Mouse (Mus musculus): ENCODE measurements around the gene Treh. TPM values are rescaled to one million over a fixed set of nuclear protein-coding genes. Genes with fewer than 3 reads are reported as not detected.

The Treh gene
- polyA plus RNA-seq, 1 experiment from 2014 or later, result not detected

DNA sequence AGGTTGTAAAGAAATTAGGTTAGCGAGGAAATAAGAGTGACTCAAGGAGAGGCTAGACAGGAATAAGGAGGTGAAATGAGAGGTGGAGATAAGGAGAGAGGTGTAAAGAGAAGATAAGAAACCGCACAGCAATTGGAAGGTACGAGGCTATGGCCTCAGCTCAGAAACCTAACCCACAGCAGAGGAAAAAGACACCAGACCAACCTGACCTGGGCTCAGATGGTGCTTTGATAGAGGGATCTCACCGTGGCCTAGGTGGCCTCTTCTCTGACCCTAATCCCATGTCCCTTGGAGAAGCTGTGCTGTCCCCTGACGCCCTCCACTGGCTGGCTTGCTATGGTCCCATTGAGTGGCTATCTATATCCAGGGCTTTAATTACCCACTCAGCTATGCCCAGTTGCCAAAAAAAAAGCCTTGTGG lies 59.1 kb downstream of the Treh start:
- Histone ChIP-seq H3K9ac (no peak overlapping the region), H3K27me3 (replicated peaks) (peaks cover 8% of the 10 kb centered on the region), H3K4me3 (replicated peaks) (no peak overlapping the region), H3K4me1 (replicated peaks) (peaks cover 29% of the 10 kb centered on the region), H3K4me2 (replicated peaks) (peak overlapping the region; percentile 95; the same call in 1 of the 2 replicates), H3K9me3 (no peaks in the 10 kb centered on the region), H3K36me3 (no peaks in the 10 kb centered on the region), H3K27ac (no peak overlapping the region)
- no peak for ATAC-seq
- 53% methylated on average over 5 of the region's 5 CpGs for WGBS

DNA sequence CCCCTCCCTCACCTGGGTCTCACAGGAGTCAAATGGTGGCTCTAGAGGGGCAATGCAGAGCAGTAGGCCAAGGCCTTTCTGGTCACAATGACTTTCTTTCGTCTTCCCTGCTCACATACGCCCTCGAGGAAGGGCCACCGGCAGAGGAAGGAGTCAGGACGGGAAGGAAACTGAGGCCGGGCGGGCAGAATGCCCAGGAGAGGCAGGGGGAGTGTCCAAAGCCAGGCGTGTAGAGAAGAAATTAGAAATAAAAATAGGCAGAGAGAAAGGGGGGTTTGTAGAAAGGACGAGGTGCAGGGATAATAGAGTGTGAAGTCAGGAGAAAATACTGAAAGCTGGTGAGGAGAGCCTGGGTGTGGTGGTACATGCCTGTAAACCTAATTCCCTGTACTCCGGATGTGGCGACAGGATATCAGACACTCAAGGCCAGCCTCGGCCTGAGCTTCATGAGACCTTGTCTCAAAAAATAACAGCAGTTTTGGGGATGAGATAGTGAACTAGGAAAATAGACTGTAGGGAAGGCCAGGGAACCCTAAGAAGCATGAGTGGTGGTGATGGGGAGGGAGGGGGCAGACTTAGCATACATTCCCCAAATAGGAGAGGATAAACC lies 60.0 kb downstream of the Treh start:
- H3K36me3 ChIP-seq, result no peaks in the 10 kb centered on the region
- peak overlapping the region; percentile 95 for H3K4me2 ChIP-seq (replicated peaks)
- H3K9me3 ChIP-seq, result no peaks in the 10 kb centered on the region
- H3K27me3 ChIP-seq (replicated peaks), result peaks cover 8% of the 10 kb centered on the region
- WGBS, result 62% methylated on average over 12 of the region's 12 CpGs
- peak overlapping the region; percentile 62 for H3K4me3 ChIP-seq (replicated peaks)
- no peak for ATAC-seq
- no peak overlapping the region for H3K9ac ChIP-seq
- H3K27ac ChIP-seq, result no peak overlapping the region; the same call in 1 of the 2 replicates
- peaks cover 31% of the 10 kb centered on the region for H3K4me1 ChIP-seq (replicated peaks)

DNA sequence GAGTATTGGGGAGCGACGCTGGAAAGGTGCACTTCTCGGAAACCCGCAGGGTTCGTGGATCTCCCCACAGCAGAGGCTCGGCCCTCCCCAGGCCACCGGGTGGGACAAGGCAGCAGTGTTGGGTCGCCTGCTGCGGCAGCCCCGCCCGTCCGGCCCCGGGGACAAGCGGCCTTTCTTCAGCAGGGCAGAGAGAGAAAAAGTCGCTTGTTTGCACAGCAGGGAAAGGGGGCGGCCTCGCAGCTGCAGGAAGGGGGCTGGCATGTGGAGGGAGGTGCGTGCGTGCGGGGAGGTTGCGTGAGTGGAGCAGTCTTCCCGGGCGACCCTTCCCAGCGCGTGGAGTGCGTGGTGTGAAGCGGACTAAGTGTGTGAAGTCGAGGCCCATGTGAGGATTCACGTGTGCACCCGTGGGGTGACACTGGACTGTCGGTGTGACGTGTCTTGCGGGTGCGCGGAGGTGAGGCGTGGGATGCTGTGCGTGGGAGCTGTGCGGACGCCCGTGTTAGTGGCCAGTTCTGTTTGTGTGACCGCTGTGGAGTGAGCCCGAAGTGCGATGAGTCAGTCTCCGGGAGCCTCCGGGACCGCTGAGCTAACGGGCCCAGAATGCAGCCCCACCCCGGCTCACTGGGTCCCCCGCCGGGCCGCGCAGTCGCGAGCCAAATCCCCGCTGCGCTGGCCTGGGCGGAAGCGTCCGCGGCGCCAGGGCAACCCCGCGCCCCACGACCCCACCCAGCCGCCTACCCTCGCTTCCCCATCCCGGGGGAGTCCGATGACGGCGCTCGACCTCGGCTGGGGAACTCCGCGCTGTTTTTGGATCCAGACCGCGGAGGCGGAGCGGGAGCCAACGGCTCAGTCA lies 60.9 kb downstream of the Treh start:
- H3K27ac ChIP-seq, result peak overlapping the region; percentile 75
- H3K9ac ChIP-seq, result peak overlapping the region; percentile 61
- 1% methylated on average over 79 of the region's 79 CpGs for WGBS
- peak; percentile 57 for ATAC-seq
- peaks cover 8% of the 10 kb centered on the region for H3K27me3 ChIP-seq (replicated peaks)
- peak overlapping the region; percentile 95 for H3K4me2 ChIP-seq (replicated peaks)
- peaks cover 31% of the 10 kb centered on the region for H3K4me1 ChIP-seq (replicated peaks)
- no peaks in the 10 kb centered on the region for H3K9me3 ChIP-seq
- H3K36me3 ChIP-seq, result no peaks in the 10 kb centered on the region
- peak overlapping the region; percentile 62 for H3K4me3 ChIP-seq (replicated peaks)

DNA sequence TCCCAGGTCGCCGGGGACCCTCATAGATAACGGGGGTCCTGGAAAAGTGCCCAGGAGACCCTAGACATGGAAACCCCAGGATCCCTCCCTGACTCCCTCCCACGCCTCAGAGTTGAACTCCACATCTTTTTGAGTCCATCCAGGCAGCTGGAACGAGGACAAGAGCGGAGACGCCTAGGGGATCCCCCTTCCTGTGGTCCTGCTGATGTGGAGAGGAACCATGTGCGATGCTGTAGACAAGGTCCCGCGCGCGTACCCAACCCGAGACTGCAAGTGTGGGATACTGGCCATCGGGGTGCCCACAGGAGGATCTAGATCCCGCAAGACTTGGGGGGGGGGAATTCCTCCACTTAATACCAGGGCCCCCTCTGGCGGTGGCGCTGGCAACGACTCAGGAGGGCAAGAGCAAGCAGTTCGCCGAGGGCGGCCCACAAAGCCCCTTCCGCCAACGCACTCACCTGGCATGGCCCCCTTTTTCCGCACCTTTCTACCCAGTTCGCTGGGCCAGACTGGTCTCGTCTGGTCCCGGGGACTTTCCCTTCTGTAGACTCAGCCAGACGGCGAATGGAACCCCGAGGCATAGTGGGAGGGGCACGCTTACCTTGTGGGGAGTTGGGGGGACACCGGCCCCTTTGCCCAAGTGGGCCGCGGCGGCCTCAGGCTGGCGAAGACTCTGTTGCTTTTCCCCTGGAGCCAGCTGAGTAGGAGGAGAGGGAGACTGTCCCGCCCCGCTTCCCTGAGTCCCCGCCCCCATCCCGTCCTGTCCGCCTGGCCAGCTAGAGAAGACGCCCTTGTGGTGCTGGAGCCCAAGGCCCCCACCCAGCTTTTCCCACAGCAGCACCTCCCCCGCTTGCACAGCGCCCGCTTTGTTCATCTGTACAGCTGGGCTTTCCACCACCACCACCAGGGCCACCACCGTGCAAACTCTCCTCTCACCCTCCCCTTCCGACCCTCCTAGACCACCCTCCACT lies 61.8 kb downstream of the Treh start, which contains the start of gene Phldb1:
Phldb1 (minus strand) TSS at position 675 of the 971 bp plus-strand sequence.
- peaks cover 31% of the 10 kb centered on the region for H3K4me1 ChIP-seq (replicated peaks)
- peak within 1 kb of the TSS; percentile 95 for H3K4me2 ChIP-seq (replicated peaks)
- no peaks in the 10 kb centered on the region for H3K36me3 ChIP-seq
- no peaks in the 10 kb centered on the region for H3K9me3 ChIP-seq
- H3K4me3 ChIP-seq (replicated peaks), result peak within 1 kb of the TSS; percentile 62
- peak within 1 kb of the TSS; percentile 61 for H3K9ac ChIP-seq
- WGBS, result 1% methylated on average over 47 of the region's 47 CpGs
- H3K27me3 ChIP-seq (replicated peaks), result peaks cover 6% of the 10 kb centered on the region
- peak within 1 kb of the TSS; percentile 75 for H3K27ac ChIP-seq
- peak; percentile 84 for ATAC-seq

DNA sequence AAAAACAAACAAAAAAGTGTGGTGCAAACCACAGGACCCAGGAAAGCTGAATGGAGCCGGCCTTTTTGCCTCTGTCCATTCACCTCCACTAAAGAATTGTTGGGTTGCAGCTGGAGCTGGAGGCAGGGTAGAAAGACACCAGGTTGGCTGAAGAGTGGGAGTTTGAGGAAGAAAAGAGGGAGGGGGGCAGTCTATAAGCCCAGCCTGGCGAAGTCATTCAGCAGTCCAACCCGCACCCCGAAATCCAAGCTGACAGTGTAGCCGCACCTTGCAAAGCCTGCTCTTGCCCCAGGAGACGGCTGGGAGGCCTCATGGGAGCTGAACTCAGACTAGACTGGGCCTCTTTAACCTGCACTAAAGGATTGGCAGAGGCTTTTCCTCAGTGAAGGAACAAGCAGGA lies 62.9 kb downstream of the Treh start:
- Histone ChIP-seq H3K4me3 (replicated peaks) (no peak overlapping the region), H3K4me2 (replicated peaks) (no peak overlapping the region), H3K27me3 (replicated peaks) (peaks cover 6% of the 10 kb centered on the region), H3K4me1 (replicated peaks) (peaks cover 31% of the 10 kb centered on the region), H3K9me3 (no peaks in the 10 kb centered on the region), H3K27ac (no peak overlapping the region), H3K9ac (no peak overlapping the region), H3K36me3 (no peaks in the 10 kb centered on the region)
- ATAC-seq, result no peak
- 74% methylated on average over 6 of the region's 6 CpGs for WGBS

Other genes starting within 250 kb of the Treh start
- not detected in 2 replicates for gene Foxr1, start 232.1 kb upstream of the Treh start, polyA plus RNA-seq (2015; fragmentation: Nextera tagmentation; extraction: Ambion mirVana)
- 1.2 TPM in 2 replicates for gene Upk2, start 218.3 kb upstream of the Treh start, polyA plus RNA-seq (2015; fragmentation: Nextera tagmentation; extraction: Ambion mirVana)
- gene Bcl9l, start 190.4 kb upstream of the Treh start, polyA plus RNA-seq (2015; fragmentation: Nextera tagmentation; extraction: Ambion mirVana), result 7.5 and 7.8 TPM in 2 replicates
- gene Cxcr5, start 111.4 kb upstream of the Treh start, polyA plus RNA-seq (2015; fragmentation: Nextera tagmentation; extraction: Ambion mirVana), result 1.3 TPM in 2 replicates
- 14.6 and 14.7 TPM in 2 replicates for gene Ddx6, start 68.3 kb upstream of the Treh start, polyA plus RNA-seq (2015; fragmentation: Nextera tagmentation; extraction: Ambion mirVana)
- gene Phldb1, start 62.0 kb downstream of the Treh start, polyA plus RNA-seq (2015; fragmentation: Nextera tagmentation; extraction: Ambion mirVana), result 17.6 and 18.9 TPM in 2 replicates
- 184 and 193 TPM in 2 replicates for gene Arcn1, start 94.6 kb downstream of the Treh start, polyA plus RNA-seq (2015; fragmentation: Nextera tagmentation; extraction: Ambion mirVana)
- 79.8 and 82.8 TPM in 2 replicates for gene Ift46, start 94.7 kb downstream of the Treh start, polyA plus RNA-seq (2015; fragmentation: Nextera tagmentation; extraction: Ambion mirVana)
- 4.8 and 5.2 TPM in 2 replicates for gene Tmem25, start 126.1 kb downstream of the Treh start, polyA plus RNA-seq (2015; fragmentation: Nextera tagmentation; extraction: Ambion mirVana)
- 4.0 and 4.4 TPM in 2 replicates for gene Ttc36, start 129.8 kb downstream of the Treh start, polyA plus RNA-seq (2015; fragmentation: Nextera tagmentation; extraction: Ambion mirVana)
- gene Kmt2a, start 208.1 kb downstream of the Treh start, polyA plus RNA-seq (2015; fragmentation: Nextera tagmentation; extraction: Ambion mirVana), result 11.5 and 13.1 TPM in 2 replicates
- 920 and 926 TPM in 2 replicates for gene Atp5l, start 247.5 kb downstream of the Treh start, polyA plus RNA-seq (2015; fragmentation: Nextera tagmentation; extraction: Ambion mirVana)